Mouse (Mus musculus) urinary bladder, postnatal 0 days (tissue): ENCODE data around the gene Krt18. TPM values are rescaled to one million over a fixed set of nuclear protein-coding genes. Genes with fewer than 3 reads are reported as not detected.

Source experiments
- polyA plus RNA-seq: library from polyadenylated mRNA; unstranded; fragments of >200 nt; fragmentation: Nextera tagmentation; extraction: Ambion mirVana; gene quantifications from 2 replicates; pipeline ENCODE4 v1.2.1, GENCODE M21; 2015

Krt18 gene
- polyA plus RNA-seq: 1,517 and 1,777 TPM in 2 replicates

DNA sequence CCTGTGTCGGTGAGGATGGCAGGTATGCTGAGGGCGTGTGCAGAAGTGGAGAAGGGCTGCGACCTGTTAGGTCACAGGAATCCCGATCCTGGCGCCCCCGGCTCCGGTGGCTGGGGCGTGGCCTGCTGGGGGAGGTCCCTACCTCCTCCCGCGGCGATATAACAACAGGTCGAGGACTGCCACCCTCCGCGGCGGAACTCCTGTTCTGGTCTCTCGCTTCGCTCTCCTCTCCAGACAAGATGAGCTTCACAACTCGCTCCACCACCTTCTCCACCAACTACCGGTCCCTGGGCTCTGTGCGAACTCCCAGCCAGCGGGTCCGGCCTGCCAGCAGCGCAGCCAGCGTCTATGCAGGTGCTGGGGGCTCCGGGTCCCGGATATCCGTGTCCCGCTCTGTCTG is at the start of gene Krt18:
Gene Krt18 (plus strand): TSS at position 141 of the 400 bp plus-strand sequence.

DNA sequence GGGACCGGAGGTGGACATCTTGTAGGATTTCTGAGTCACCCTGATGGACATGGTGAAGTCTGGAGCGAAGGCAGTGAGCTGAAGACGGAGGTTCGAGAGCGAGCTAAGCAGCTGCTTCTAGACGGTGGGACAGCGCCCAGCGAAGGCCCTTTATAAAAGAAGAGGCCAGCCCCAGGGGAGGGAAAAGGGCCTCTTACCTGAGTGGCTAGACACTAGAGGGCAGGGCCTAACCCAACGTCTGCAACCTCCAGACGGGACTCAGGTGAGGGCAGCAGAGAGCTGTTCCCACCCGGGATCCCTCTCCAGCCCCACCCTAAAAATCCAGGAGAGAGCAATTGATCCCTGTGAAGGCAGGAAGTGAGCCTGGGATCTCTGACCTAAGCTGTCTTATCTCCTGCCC is 23.8 kb upstream of the Krt18 start, which contains the start of gene Krt8:
Gene Krt8 (minus strand): TSS at position 294 of the 400 bp plus-strand sequence.

DNA sequence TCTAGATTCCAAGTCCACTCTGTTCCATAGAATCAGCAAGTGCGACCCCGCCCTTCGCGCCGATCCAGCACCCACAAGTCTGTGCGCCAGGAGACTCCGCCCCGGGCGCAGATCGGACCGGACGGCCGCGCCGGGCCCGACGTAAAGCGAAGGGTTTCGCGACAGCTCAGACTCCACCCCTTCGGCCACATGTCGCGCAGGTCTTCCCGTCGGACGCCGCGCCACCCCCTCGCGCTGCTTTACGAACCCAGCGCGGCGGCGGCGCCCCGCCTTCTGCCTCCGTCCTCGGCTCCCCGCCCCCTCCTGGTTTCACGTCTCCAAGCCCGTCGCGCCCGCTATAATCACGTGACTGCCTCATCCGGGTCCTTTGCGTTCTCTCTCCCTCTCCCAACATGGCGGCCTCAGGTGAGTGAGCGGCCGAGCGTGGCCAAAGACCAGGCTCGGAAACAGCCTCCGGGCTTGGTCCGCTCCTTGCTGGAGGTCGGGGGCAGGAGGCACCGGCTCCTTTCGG is 45.6 kb downstream of the Krt18 start, which contains the start of gene Eif4b:
Gene Eif4b (plus strand): TSS at position 215 of the 511 bp plus-strand sequence.

Other genes starting within 250 kb of the Krt18 start
- not detected in 2 replicates for gene Krt72, start 241.7 kb upstream of the Krt18 start, polyA plus RNA-seq
- not detected in 2 replicates for gene Krt73, start 225.8 kb upstream of the Krt18 start, polyA plus RNA-seq
- not detected in 2 replicates for gene Krt2, start 210.0 kb upstream of the Krt18 start, polyA plus RNA-seq
- 0.80 and 1.2 TPM in 2 replicates for gene Krt1, start 177.4 kb upstream of the Krt18 start, polyA plus RNA-seq
- gene Krt77, start 158.5 kb upstream of the Krt18 start, polyA plus RNA-seq: 0.08 TPM in 1 of 2 replicates, not detected in the other
- not detected in 2 replicates for gene Krt76, start 135.3 kb upstream of the Krt18 start, polyA plus RNA-seq
- gene Krt4, start 103.4 kb upstream of the Krt18 start, polyA plus RNA-seq: 113 and 146 TPM in 2 replicates
- gene Krt79, start 87.9 kb upstream of the Krt18 start, polyA plus RNA-seq: 0.47 and 0.71 TPM in 2 replicates
- gene Krt78, start 73.9 kb upstream of the Krt18 start, polyA plus RNA-seq: 2.1 and 2.2 TPM in 2 replicates
- 1,267 and 1,548 TPM in 2 replicates for gene Krt8, start 23.7 kb upstream of the Krt18 start, polyA plus RNA-seq
- gene Eif4b, start 45.6 kb downstream of the Krt18 start, polyA plus RNA-seq: 68.1 and 68.6 TPM in 2 replicates
- 18.6 and 24.0 TPM in 2 replicates for gene Tns2, start 72.2 kb downstream of the Krt18 start, polyA plus RNA-seq
- gene Spryd3, start 108.1 kb downstream of the Krt18 start, polyA plus RNA-seq: 26.5 and 29.8 TPM in 2 replicates
- gene Igfbp6, start 116.2 kb downstream of the Krt18 start, polyA plus RNA-seq: 78.2 and 93.2 TPM in 2 replicates
- 0.16 and 0.88 TPM in 2 replicates for gene Soat2, start 122.3 kb downstream of the Krt18 start, polyA plus RNA-seq
- gene Zfp740, start 175.1 kb downstream of the Krt18 start, polyA plus RNA-seq: 21.3 and 21.8 TPM in 2 replicates
- gene Csad, start 176.5 kb downstream of the Krt18 start, polyA plus RNA-seq: 54.0 and 55.8 TPM in 2 replicates
- 1.2 and 2.5 TPM in 2 replicates for gene Itgb7, start 203.8 kb downstream of the Krt18 start, polyA plus RNA-seq
- 27.1 and 28.4 TPM in 2 replicates for gene Rarg, start 229.3 kb downstream of the Krt18 start, polyA plus RNA-seq
- gene Gm9918, start 242.4 kb downstream of the Krt18 start, polyA plus RNA-seq: 0.07 TPM in 1 of 2 replicates, not detected in the other